Mouse (Mus musculus) heart, adult 9 months (tissue): ENCODE results near the gene Speg.
A peak's percentile ranks its signal among the peaks of the same experiment; 100 is the strongest.

Experiments used
- DNase-seq, 2 experiments: peaks; one replicate each; pipeline ENCODE4 v3.0.0; 2022; ENCODE audit warnings: low spot score in 2 of 2

Gene Speg

GRCm38 (mm10) chr1:75365510-75366137 is 9.5 kb upstream of the Speg start:
- DNase-seq = no peak

- no peak for DNase-seq
Observed at GRCm38 (mm10) chr1:75369360-75369983, 5.6 kb upstream of the Speg start.

DNA sequence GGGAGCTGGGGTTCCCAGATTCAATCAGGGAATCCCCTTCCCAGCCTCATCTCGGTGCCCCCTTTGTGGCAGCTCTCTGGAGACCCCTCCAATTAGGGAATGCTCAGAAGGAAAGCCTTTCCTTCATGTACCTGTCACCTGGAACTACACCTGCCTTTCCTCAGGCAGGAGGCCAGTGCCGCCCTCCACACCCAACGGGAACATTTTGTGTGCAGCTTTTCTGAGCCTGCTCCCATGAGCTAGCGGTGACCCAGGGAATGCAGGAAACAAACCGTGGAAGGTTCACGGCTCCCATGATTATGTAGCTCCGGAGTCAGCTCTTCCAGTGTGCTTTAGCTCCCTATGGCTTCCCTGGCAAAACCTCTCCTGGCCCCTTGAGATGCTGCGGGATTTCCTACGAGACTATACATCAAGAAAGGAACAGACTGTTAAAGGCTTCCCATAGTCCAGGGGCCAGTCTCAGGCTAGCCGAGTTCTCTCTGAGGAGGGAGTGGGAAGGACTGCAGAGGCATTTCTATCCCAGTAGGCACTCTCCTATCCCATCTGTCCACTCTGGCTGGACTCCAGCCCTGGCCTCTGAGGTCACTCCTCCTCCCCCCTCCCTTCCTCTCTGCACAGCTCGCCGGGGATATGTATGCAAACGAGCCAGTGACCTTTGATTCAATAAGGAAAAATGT is 5.0 kb upstream of the Speg start:
- peak; percentile 59 to 75 for DNase-seq

DNA sequence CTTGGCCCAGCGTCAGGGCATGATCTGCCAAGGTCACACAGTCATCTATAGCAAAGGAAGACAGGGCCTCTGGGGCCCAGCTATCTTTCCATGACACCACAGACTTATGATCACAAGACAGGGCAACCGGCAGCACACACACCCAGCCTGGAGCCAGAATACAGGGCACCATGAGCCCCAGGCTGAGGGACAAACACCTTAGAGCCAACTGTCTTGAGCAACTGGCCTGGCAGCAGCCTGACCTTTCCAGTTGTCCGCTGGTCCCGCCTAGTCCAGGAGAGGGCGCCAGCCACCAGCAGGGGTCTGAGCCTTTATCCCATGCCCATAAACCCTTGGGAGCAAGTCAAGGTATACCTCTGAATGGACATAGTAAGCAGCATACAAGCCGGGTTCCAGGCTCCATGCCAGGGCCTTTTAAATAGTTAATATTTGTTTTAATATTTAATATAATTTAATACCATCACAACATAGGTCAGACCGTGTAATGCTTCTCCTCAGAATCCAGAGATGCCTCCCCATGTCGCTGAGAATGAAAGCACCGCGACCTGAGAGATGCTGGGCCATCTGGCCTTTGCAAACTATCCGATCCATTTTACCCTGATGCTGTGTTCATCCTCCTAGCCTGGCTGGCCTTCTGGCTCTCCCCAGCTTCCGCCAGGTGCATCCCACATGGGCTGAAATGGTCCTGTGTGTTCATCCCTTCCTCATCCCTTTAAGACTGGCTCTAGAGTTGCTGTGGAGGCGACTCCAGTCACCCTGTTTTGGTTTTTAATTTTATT is 3.6 kb upstream of the Speg start:
- peak; percentile 37 to 76 for DNase-seq

- DNase-seq = no peak
Observed at GRCm38 (mm10) chr1:75372450-75372849, 2.6 kb upstream of the Speg start.

DNA sequence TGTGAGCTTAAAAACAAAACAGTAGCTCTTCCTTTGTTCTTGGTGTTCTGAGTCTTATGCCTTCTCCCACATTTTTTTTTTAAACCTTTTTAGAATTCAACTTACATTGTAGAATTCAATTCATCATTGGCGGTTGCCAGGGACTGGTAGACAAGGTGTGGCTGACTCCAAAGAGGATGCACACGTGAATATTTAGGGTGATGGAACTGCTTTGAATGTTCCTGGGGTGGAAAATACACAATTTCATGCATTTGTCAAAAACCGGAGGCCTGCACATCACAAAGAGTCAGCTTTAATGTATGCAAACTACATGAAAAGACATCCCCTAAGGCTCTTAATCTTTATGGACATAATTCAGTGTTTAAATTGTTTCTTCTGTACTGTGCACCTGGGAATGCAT is 1.8 kb upstream of the Speg start:
- DNase-seq = no peak

DNA sequence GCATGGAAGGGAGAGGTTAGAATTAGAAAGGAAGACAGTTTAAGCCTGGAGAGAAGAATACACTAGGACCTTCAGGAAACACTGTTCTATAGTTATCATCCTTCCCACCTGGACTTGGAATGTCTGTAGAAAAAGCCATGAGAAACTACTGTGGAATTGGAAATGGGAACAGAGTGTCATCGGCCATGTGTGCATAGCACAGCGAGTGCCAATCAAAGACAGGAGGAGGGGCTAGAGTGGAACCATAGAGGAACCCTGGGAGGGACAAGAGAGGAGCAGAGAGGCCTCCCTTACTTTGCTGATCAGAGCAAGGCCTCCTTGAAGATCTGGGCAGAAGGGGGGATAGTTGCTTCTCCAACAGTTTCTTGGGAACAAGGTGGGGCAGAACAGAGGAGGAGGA is 4.1 kb downstream of the Speg start:
- no peak for DNase-seq

- DNase-seq = no peak
Observed at GRCm38 (mm10) chr1:75379931-75380330, 4.8 kb downstream of the Speg start.

GRCm38 (mm10) chr1:75380951-75381350 is 5.9 kb downstream of the Speg start:
- no peak for DNase-seq

GRCm38 (mm10) chr1:75381482-75382355 is 6.6 kb downstream of the Speg start:
- peak in 1 of 2 experiments; percentile 8 for DNase-seq

- DNase-seq = no peak
Observed at GRCm38 (mm10) chr1:75382356-75383071, 7.4 kb downstream of the Speg start.

DNA sequence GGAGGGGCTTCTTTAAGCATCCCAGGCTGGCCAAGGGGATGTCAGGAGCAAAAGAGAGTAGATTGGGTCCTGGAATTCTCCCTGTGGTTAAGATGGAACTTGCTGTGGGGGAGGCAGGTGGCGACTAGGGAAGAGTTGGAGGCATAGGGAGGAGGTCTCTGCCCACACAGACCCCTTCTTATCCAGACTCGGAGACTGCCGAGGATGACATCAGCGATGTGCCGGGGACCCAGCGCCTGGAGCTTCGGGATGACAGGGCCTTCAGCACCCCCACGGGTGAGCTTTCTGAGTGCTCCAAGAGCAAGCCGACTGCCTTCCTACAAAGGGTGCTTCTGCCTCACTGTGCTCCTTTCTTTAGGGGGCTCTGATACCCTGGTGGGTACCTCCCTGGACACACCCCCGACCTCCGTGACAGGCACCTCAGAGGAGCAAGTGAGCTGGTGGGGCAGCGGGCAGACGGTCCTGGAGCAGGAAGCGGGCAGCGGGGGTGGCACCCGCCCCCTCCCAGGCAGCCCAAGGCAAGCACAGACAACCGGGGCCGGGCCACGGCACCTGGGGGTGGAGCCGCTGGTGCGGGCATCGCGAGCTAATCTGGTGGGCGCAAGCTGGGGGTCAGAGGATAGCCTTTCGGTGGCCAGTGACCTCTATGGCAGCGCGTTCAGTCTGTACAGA is 9.5 kb downstream of the Speg start:
- DNase-seq = no peak

DNA sequence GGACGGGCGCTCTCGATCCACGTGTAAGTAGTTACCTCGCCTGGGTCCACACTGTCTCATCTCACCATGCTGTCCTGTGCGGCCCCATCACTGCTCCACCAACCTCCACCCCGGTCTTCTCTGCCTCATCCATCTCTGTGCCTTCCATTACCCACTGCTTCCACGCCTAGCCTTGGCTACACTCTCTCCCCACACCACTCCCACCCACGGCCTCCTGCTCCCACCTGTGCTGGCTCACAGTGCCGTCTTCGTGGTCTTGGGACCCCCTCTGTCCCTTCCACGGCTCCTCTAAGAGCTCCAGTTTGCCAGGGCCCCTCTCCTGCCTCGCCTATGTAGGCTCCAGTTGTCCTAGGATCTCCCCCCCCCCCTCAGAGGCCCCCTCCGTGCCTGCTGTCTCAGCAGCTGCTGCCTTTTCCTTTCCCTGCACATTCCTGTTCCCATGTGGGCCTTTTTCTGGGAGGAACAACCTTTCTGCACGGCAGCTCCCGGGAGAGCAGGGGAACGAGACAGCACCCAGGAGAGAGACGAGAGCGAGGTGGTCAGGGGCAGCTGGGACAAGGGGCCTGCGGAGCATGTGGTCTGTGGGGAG is 10.1 kb downstream of the Speg start:
- DNase-seq = no peak

- no peak for DNase-seq
Observed at GRCm38 (mm10) chr1:75386149-75386548, 11.1 kb downstream of the Speg start.

- DNase-seq = no peak
Observed at GRCm38 (mm10) chr1:75387469-75387928, 12.4 kb downstream of the Speg start.

DNA sequence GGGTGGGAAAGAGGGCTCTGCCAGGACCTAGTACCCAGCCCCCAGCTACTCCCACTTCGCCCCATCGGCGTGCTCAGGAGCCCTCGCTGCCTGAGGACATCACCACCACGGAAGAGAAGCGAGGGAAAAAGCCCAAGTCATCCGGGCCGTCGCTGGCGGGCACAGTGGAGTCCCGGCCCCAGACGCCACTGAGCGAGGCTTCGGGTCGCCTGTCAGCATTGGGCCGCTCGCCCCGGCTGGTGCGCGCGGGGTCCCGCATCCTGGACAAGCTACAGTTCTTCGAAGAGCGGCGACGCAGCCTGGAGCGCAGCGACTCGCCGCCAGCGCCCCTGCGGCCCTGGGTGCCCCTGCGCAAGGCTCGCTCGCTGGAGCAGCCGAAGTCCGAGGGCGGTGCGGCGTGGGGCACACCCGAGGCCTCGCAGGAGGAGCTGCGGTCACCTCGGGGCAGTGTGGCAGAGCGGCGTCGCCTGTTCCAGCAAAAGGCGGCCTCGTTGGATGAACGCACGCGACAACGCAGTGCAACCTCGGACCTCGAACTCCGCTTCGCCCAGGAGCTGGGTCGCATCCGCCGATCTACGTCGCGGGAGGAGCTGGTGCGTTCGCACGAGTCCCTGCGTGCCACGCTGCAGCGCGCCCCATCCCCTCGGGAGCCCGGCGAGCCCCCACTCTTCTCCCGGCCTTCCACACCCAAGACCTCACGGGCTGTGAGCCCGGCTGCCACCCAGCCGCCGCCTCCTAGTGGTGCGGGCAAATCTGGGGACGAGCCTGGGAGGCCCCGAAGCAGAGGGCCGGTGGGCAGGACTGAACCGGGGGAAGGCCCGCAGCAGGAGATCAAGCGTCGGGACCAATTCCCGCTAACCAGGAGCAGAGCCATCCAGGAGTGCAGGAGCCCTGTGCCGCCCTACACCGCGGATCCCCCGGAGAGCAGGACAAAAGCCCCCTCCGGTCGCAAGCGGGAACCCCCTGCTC is 13.1 kb downstream of the Speg start:
- DNase-seq = peak in 1 of 2 experiments; percentile 1

GRCm38 (mm10) chr1:75388898-75389515 is 13.9 kb downstream of the Speg start:
- DNase-seq = no peak

DNA sequence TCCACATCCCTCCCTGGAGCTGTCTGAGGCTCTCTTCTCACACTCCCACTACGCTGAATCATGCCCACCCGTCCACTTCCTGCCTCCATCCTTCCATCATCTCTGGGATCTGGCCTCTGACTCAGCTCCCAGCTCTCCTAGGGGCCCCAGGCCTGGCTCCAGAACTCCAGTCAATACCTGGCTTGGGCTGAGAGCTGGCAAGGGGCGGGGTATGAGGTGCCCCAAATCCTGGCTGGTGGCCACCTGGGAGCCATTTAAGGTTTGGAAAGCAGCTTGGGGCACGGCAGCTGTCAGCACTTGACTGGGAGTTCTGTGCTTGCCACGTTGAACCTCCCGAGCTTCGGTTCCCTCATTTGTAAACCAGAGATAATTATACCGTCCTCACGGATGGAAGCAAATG is 18.0 kb downstream of the Speg start:
- DNase-seq = peak; percentile 67 to 83
